Mouse (Mus musculus) hindbrain, embryonic 14.5 days (tissue): ENCODE measurements around the gene Bicc1. TPM values are rescaled to one million over a fixed set of nuclear protein-coding genes. Genes with fewer than 3 reads are reported as not detected.

Source experiments
- ATAC-seq: fragments of 200-750 bp; cut with Nextera tagmentation; 2 replicates; pipeline ENCODE4 v1.8.0; 2017; ENCODE audit warnings: moderate number of reproducible peaks, mild to moderate bottlenecking, moderate TSS enrichment, moderate library complexity; ENCODE audit not compliant: low FRiP score
- DNase-seq: peaks from one replicate; pipeline ENCODE4 v3.0.0-alpha.2; 2015; ENCODE audit warnings: low spot score
- H3K27ac ChIP-seq: fragments of 300-500 bp; sonication (generic); 2 replicates; pipeline ENCODE4 v1.5.1; 2014; ENCODE audit warnings: mild to moderate bottlenecking, moderate library complexity
- H3K27me3 ChIP-seq: fragments of 300-500 bp; sonication (generic); 2 replicates; pipeline ENCODE4 v1.6.1; 2014; ENCODE audit warnings: mild to moderate bottlenecking, low read length, mixed read lengths; ENCODE audit not compliant: control insufficient read depth, insufficient read depth
- H3K36me3 ChIP-seq: fragments of 300-500 bp; sonication (generic); replicated peaks from 2 replicates; pipeline ENCODE4 v1.6.1; 2014; ENCODE audit not compliant: control insufficient read depth, insufficient read depth
- H3K4me1 ChIP-seq: fragments of 300-500 bp; sonication (generic); replicated peaks from 2 replicates; pipeline ENCODE4 v1.6.1; 2014; ENCODE audit warnings: antibody characterized with exemption, low read length, mixed read lengths; ENCODE audit not compliant: control insufficient read depth, insufficient read depth
- H3K4me2 ChIP-seq: fragments of 300-500 bp; sonication (generic); replicated peaks from 2 replicates; pipeline ENCODE4 v1.6.1; 2014; ENCODE audit warnings: mild to moderate bottlenecking, moderate library complexity
- H3K4me3 ChIP-seq: fragments of 300-500 bp; sonication (generic); replicated peaks from 2 replicates; pipeline ENCODE4 v1.5.1; 2014; ENCODE audit warnings: mild to moderate bottlenecking, low read length
- H3K9ac ChIP-seq: fragments of 300-500 bp; sonication (generic); 2 replicates; pipeline ENCODE4 v1.6.1; 2014
- H3K9me3 ChIP-seq: fragments of 300-500 bp; sonication (generic); 2 replicates; pipeline ENCODE4 v1.6.1; 2016; ENCODE audit warnings: low read length; ENCODE audit not compliant: control insufficient read depth
- WGBS: fragments of 180-500 bp; shearing (Covaris S2); extraction: QIAGEN DNeasy Blood & Tissue Kit; methylation state at CpG from one replicate; pipeline ENCODE4 v1.1.7; 2014; 5-methylcytosine and 5-hydroxymethylcytosine counted together
- polyA plus RNA-seq: library from polyadenylated mRNA; unstranded; fragments of >200 nt; fragmentation: Nextera tagmentation; extraction: Ambion mirVana; gene quantifications from 2 replicates; pipeline ENCODE4 v1.2.1, GENCODE M21; 2014

Gene Bicc1
- polyA plus RNA-seq, 1 experiment from 2014 or later: 6.8 TPM

- H3K9ac ChIP-seq: no peak overlapping the region
- H3K4me2 ChIP-seq: no peak overlapping the region
- 92% methylated on average over 8 of the region's 8 CpGs for WGBS
- DNase-seq (no peak), ATAC-seq (no peak)
- no peaks in the 10 kb centered on the region for H3K9me3 ChIP-seq
- H3K27ac ChIP-seq: no peak overlapping the region
- H3K4me3 ChIP-seq: no peak overlapping the region
- no peaks in the 10 kb centered on the region for H3K36me3 ChIP-seq
- H3K4me1 ChIP-seq: no peaks in the 10 kb centered on the region
- H3K27me3 ChIP-seq: no peaks in the 10 kb centered on the region
Measured at GRCm38 (mm10) chr10:71094707-71095254, 64.7 kb downstream of the Bicc1 start.

- Histone ChIP-seq H3K4me3 (no peak overlapping the region), H3K4me1 (no peaks in the 10 kb centered on the region), H3K9me3 (no peaks in the 10 kb centered on the region), H3K4me2 (no peak overlapping the region), H3K36me3 (no peaks in the 10 kb centered on the region), H3K9ac (no peak overlapping the region), H3K27ac (no peak overlapping the region), H3K27me3 (no peaks in the 10 kb centered on the region)
- DNase-seq (no peak), ATAC-seq (no peak)
- 89% methylated on average over 2 of the region's 2 CpGs for WGBS
Measured at GRCm38 (mm10) chr10:71093312-71093711, 66.2 kb downstream of the Bicc1 start.

DNA sequence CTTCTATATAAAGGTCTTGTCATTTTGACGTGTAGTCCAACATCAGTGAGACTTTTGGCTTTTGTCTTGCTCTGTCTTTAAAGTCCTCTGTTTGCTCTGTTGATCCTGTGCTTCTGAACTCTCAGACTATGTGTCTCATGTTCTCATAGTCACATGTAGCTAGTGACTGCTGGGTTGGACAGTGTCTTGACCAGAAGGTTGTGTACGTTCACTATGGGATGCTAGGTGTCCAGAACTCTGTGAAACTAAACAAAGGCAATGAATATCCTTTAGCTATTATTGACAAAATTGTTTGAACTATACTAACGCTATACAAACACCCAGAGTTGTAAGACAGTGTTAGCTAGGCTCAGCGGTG is 72.2 kb downstream of the Bicc1 start:
- no peak overlapping the region for H3K4me3 ChIP-seq
- H3K4me2 ChIP-seq: no peak overlapping the region
- no peak overlapping the region for H3K9ac ChIP-seq
- ATAC-seq: no peak
- no peaks in the 10 kb centered on the region for H3K4me1 ChIP-seq
- H3K36me3 ChIP-seq: no peaks in the 10 kb centered on the region
- no peak overlapping the region for H3K27ac ChIP-seq
- no peak for DNase-seq
- H3K27me3 ChIP-seq: no peaks in the 10 kb centered on the region
- H3K9me3 ChIP-seq: no peaks in the 10 kb centered on the region
- WGBS: 85% methylated on average over 4 of the region's 4 CpGs

DNA sequence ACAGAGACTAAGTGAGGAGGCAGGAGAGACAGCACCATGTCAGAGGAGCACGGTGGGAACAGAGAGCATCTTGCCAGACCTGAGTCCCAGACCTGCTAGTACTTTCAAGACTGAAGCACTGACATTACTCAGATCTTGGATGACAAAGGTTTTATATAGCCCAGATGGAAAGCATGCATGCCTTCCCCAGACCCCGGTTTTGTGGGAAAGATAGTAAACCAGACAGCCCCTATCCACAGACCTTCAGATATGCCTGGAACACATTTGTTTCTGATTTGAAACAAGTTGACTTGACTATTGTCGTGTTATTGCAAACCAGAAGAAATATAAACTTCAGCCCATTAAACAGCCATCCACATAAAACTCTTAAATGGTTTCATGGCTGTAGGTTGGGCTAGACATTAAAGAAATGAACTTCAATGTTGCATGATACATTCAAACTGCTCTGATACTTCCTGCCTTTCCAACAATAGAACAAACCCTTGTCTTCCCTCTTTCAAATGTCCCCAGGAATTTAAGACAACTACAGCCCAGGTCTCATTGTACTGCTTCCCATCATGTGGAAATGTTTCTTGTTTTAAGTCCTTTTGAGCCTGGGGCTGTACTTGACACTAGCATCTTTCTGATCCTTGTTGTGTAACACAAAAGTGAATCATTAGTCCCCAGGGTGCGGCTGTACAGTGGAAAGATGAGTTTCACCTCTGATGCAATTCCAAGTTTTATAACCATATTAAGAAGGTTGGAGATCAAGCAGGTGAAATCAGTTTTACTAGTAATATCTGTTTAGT is 72.7 kb downstream of the Bicc1 start:
- no peaks in the 10 kb centered on the region for H3K9me3 ChIP-seq
- no peak overlapping the region for H3K9ac ChIP-seq
- no peaks in the 10 kb centered on the region for H3K27me3 ChIP-seq
- H3K4me2 ChIP-seq: no peak overlapping the region
- H3K4me1 ChIP-seq: no peaks in the 10 kb centered on the region
- no peak overlapping the region for H3K4me3 ChIP-seq
- no peak for ATAC-seq
- WGBS: 89% methylated on average over 4 of the region's 4 CpGs
- H3K27ac ChIP-seq: no peak overlapping the region
- no peak for DNase-seq
- H3K36me3 ChIP-seq: no peaks in the 10 kb centered on the region

DNA sequence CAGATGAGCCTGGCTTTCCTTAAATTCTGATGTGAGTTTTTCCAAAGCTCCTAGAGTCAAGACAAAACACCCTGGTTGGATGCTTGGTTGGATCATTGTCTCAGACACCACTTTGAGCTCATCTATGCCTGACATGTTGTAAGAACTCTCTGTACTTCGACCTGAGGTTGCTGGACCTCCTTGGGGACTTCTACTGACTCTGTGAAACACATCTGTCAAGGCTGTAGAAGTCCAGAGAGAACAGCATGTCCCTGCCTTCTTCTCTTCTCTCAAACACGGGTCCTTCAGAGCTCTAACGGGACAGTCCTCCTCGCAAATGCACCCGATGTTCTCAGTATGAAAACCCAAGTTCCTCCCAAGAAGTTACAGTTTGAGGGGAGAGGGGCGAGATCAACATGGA is 76.5 kb downstream of the Bicc1 start:
- H3K9me3 ChIP-seq: no peaks in the 10 kb centered on the region
- WGBS: 88% methylated on average over 6 of the region's 6 CpGs

DNA sequence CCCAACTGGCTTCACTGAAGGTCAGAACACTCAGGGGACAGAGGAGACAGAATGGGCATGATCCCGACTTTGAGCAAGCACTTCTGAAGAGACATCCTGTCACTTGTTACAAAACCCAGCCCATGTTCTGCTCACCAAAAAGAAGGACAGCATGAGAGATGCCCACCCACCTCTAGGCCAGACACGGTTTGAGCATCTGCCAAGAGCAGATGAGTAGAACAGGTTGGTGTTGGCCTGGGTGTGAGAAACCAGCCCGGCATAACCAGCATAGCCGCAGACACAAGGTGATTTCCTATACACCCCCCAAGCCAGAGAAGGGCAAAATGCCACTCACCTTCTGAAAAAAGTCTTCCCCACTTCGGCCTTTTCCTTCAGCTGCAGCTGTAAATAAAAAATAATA is 80.6 kb downstream of the Bicc1 start:
- WGBS: 92% methylated on average over 5 of the region's 5 CpGs
- Histone ChIP-seq H3K4me2 (no peak overlapping the region), H3K27me3 (no peaks in the 10 kb centered on the region), H3K27ac (no peak overlapping the region), H3K9me3 (no peaks in the 10 kb centered on the region), H3K36me3 (no peaks in the 10 kb centered on the region), H3K9ac (no peak overlapping the region), H3K4me1 (no peaks in the 10 kb centered on the region), H3K4me3 (no peak overlapping the region)
- no peak for DNase-seq
- ATAC-seq: no peak

More for the DNA sequence above, 76.5 kb downstream of the Bicc1 start:
- H3K4me3 ChIP-seq: no peak overlapping the region
- no peaks in the 10 kb centered on the region for H3K36me3 ChIP-seq
- ATAC-seq (no peak), DNase-seq (no peak)
- H3K4me2 ChIP-seq: no peak overlapping the region
- no peaks in the 10 kb centered on the region for H3K27me3 ChIP-seq
- no peak overlapping the region for H3K27ac ChIP-seq
- H3K9ac ChIP-seq: no peak overlapping the region
- no peaks in the 10 kb centered on the region for H3K4me1 ChIP-seq

DNA sequence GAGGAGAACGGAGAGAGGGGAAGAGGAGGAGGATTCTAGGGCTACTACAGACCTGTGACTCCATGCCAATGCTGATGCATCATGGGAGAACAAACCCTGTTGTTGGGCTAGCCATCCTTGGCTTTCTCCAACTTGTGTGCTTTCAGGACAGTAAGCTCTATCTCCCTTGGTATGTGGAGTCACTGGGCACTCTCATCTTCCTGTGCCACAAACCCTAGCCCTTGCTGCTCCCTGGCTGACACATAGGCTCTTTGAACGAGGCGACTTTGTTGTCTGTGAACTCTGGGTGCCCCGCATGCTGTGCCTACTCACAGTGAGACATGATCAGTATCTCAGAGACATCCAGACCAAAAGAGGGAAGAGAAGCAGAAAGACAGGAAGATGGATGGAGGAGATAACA is 94.5 kb downstream of the Bicc1 start:
- Histone ChIP-seq H3K9me3 (no peaks in the 10 kb centered on the region), H3K4me1 (no peaks in the 10 kb centered on the region), H3K27ac (no peak overlapping the region), H3K27me3 (no peaks in the 10 kb centered on the region), H3K4me2 (no peak overlapping the region), H3K4me3 (no peak overlapping the region), H3K9ac (no peak overlapping the region), H3K36me3 (no peaks in the 10 kb centered on the region)
- no peak for ATAC-seq
- 86% methylated on average over 4 of the region's 4 CpGs for WGBS
- no peak for DNase-seq

GRCm38 (mm10) chr10:71064576-71064975 is 94.9 kb downstream of the Bicc1 start:
- H3K27ac ChIP-seq: no peak overlapping the region
- no peaks in the 10 kb centered on the region for H3K27me3 ChIP-seq
- no peak for ATAC-seq
- no peak for DNase-seq
- no peaks in the 10 kb centered on the region for H3K9me3 ChIP-seq
- no peak overlapping the region for H3K9ac ChIP-seq
- H3K4me1 ChIP-seq: no peaks in the 10 kb centered on the region
- 95% methylated on average over 6 of the region's 6 CpGs for WGBS
- no peaks in the 10 kb centered on the region for H3K36me3 ChIP-seq
- H3K4me3 ChIP-seq: no peak overlapping the region
- H3K4me2 ChIP-seq: no peak overlapping the region

GRCm38 (mm10) chr10:71062151-71062550 is 97.3 kb downstream of the Bicc1 start:
- no peak for DNase-seq
- H3K4me2 ChIP-seq: no peak overlapping the region
- H3K36me3 ChIP-seq: no peaks in the 10 kb centered on the region
- no peaks in the 10 kb centered on the region for H3K9me3 ChIP-seq
- H3K9ac ChIP-seq: no peak overlapping the region
- no peak for ATAC-seq
- no peak overlapping the region for H3K27ac ChIP-seq
- 90% methylated on average over 6 of the region's 6 CpGs for WGBS
- H3K4me1 ChIP-seq: no peaks in the 10 kb centered on the region; the same call in 1 of the 2 replicates
- no peak overlapping the region for H3K4me3 ChIP-seq
- no peaks in the 10 kb centered on the region for H3K27me3 ChIP-seq
